Mouse (Mus musculus): ENCODE data around the gene Camk2n1. TPM values are rescaled to one million over a fixed set of nuclear protein-coding genes. Genes with fewer than 3 reads are reported as not detected.

Gene Camk2n1
- polyA plus RNA-seq, 1 experiment from 2014 or later, result 1.9 TPM

- no peak for ATAC-seq (ENCODE audit: low FRiP score, low read depth)
- Histone ChIP-seq H3K4me3 (no peak overlapping the region), H3K36me3 (no peaks in the 10 kb centered on the region), H3K9me3 (no peaks in the 10 kb centered on the region), H3K4me1 (peaks cover 14% of the 10 kb centered on the region), H3K27ac (no peak overlapping the region), H3K9ac (no peak overlapping the region), H3K4me2 (replicated peaks) (no peak overlapping the region), H3K27me3 (peaks cover 57% of the 10 kb centered on the region)
- WGBS, result 65% methylated on average over 12 of the region's 12 CpGs
Observed at GRCm38 (mm10) chr4:138449636-138450314, 4.3 kb upstream of the Camk2n1 start.

- H3K36me3 ChIP-seq, result no peaks in the 10 kb centered on the region
- peaks cover 78% of the 10 kb centered on the region for H3K27me3 ChIP-seq
- no peaks in the 10 kb centered on the region for H3K9me3 ChIP-seq
- no peak overlapping the region for H3K9ac ChIP-seq
- no peak overlapping the region for H3K4me2 ChIP-seq (replicated peaks)
- H3K4me1 ChIP-seq, result peaks cover 30% of the 10 kb centered on the region
- H3K27ac ChIP-seq, result no peak overlapping the region
- WGBS, result 26% methylated on average over 15 of the region's 15 CpGs
- ATAC-seq (ENCODE audit: low FRiP score, low read depth), result no peak
- no peak overlapping the region for H3K4me3 ChIP-seq
Observed at GRCm38 (mm10) chr4:138452306-138453096, 1.6 kb upstream of the Camk2n1 start.

GRCm38 (mm10) chr4:138453097-138453752, 889 bp upstream of the Camk2n1 start:
- 3% methylated on average over 19 of the region's 19 CpGs for WGBS
- peak overlapping the region; percentile 97 for H3K4me2 ChIP-seq (replicated peaks)
- 0 out of 2 replicates have a peak, but pooled peaks have one; percentile 10 for ATAC-seq (ENCODE audit: low FRiP score, low read depth)
- no peaks in the 10 kb centered on the region for H3K36me3 ChIP-seq
- peak overlapping the region; percentile 83 for H3K9ac ChIP-seq
- H3K9me3 ChIP-seq, result no peaks in the 10 kb centered on the region
- H3K4me1 ChIP-seq, result peaks cover 30% of the 10 kb centered on the region
- H3K4me3 ChIP-seq, result peak overlapping the region; percentile 77
- H3K27ac ChIP-seq, result no peak overlapping the region
- peaks cover 82% of the 10 kb centered on the region for H3K27me3 ChIP-seq

GRCm38 (mm10) chr4:138454571-138455140, 542 bp downstream of the Camk2n1 start:
- Histone ChIP-seq H3K4me1 (peaks cover 30% of the 10 kb centered on the region), H3K27me3 (peaks cover 79% of the 10 kb centered on the region), H3K4me3 (peak overlapping the region; percentile 77), H3K9ac (peak overlapping the region; percentile 83), H3K4me2 (replicated peaks) (peak overlapping the region; percentile 97), H3K9me3 (no peaks in the 10 kb centered on the region), H3K36me3 (no peaks in the 10 kb centered on the region), H3K27ac (peak overlapping the region; percentile 52; the same call in 1 of the 2 replicates)
- peak; percentile 6; the same call in 1 of the 2 replicates for ATAC-seq (ENCODE audit: low FRiP score, low read depth)
- WGBS, result under 1% methylated on average over 78 of the region's 78 CpGs

- Histone ChIP-seq H3K9me3 (no peaks in the 10 kb centered on the region), H3K27me3 (peaks cover 78% of the 10 kb centered on the region), H3K27ac (peak overlapping the region; percentile 52; the same call in 1 of the 2 replicates), H3K9ac (peak overlapping the region; percentile 83), H3K4me1 (peaks cover 30% of the 10 kb centered on the region), H3K36me3 (no peaks in the 10 kb centered on the region), H3K4me3 (peak overlapping the region; percentile 77), H3K4me2 (replicated peaks) (peak overlapping the region; percentile 97)
- ATAC-seq (ENCODE audit: low FRiP score, low read depth), result peak; percentile 24; the same call in 1 of the 2 replicates
- under 1% methylated on average over 58 of the region's 58 CpGs for WGBS
Observed at GRCm38 (mm10) chr4:138455141-138455955, 1.2 kb downstream of the Camk2n1 start.

GRCm38 (mm10) chr4:138455956-138456341, 1.8 kb downstream of the Camk2n1 start:
- ATAC-seq (ENCODE audit: low FRiP score, low read depth), result no peak
- 2% methylated on average over 16 of the region's 17 CpGs for WGBS

GRCm38 (mm10) chr4:138456536-138456935, 2.4 kb downstream of the Camk2n1 start:
- Histone ChIP-seq H3K4me3 (peak overlapping the region; percentile 77), H3K4me2 (replicated peaks) (peak overlapping the region; percentile 97), H3K9ac (peak overlapping the region; percentile 83), H3K9me3 (no peaks in the 10 kb centered on the region), H3K27ac (no peak overlapping the region), H3K36me3 (no peaks in the 10 kb centered on the region), H3K27me3 (peaks cover 74% of the 10 kb centered on the region), H3K4me1 (peaks cover 30% of the 10 kb centered on the region)
- no peak for ATAC-seq (ENCODE audit: low FRiP score, low read depth)
- 13% methylated on average over 6 of the region's 8 CpGs for WGBS

More at GRCm38 (mm10) chr4:138455956-138456341, 1.8 kb downstream of the Camk2n1 start:
- peak overlapping the region; percentile 97 for H3K4me2 ChIP-seq (replicated peaks)
- H3K9ac ChIP-seq, result peak overlapping the region; percentile 83
- H3K36me3 ChIP-seq, result no peaks in the 10 kb centered on the region
- H3K27me3 ChIP-seq, result peaks cover 77% of the 10 kb centered on the region
- H3K27ac ChIP-seq, result no peak overlapping the region; the same call in 1 of the 2 replicates
- H3K4me1 ChIP-seq, result peaks cover 30% of the 10 kb centered on the region
- peak overlapping the region; percentile 77 for H3K4me3 ChIP-seq
- H3K9me3 ChIP-seq, result no peaks in the 10 kb centered on the region

GRCm38 (mm10) chr4:138457091-138457490, 3.0 kb downstream of the Camk2n1 start:
- H3K4me1 ChIP-seq, result peaks cover 30% of the 10 kb centered on the region
- WGBS, result 58% methylated on average over 4 of the region's 4 CpGs
- no peaks in the 10 kb centered on the region for H3K9me3 ChIP-seq
- no peak overlapping the region for H3K9ac ChIP-seq
- no peaks in the 10 kb centered on the region for H3K36me3 ChIP-seq
- no peak for ATAC-seq (ENCODE audit: low FRiP score, low read depth)
- H3K4me2 ChIP-seq (replicated peaks), result no peak overlapping the region
- no peak overlapping the region for H3K27ac ChIP-seq
- H3K27me3 ChIP-seq, result peaks cover 72% of the 10 kb centered on the region
- H3K4me3 ChIP-seq, result no peak overlapping the region

- H3K27me3 ChIP-seq, result peaks cover 72% of the 10 kb centered on the region
- H3K9me3 ChIP-seq, result no peaks in the 10 kb centered on the region
- H3K27ac ChIP-seq, result no peak overlapping the region
- WGBS, result 77% methylated on average over 7 of the region's 7 CpGs
- H3K4me2 ChIP-seq (replicated peaks), result no peak overlapping the region
- ATAC-seq (ENCODE audit: low FRiP score, low read depth), result no peak
- no peaks in the 10 kb centered on the region for H3K36me3 ChIP-seq
- no peak overlapping the region for H3K9ac ChIP-seq
- H3K4me3 ChIP-seq, result no peak overlapping the region
- H3K4me1 ChIP-seq, result peaks cover 33% of the 10 kb centered on the region
Observed at GRCm38 (mm10) chr4:138458171-138458570, 4.1 kb downstream of the Camk2n1 start.

- Histone ChIP-seq H3K4me1 (peaks cover 33% of the 10 kb centered on the region), H3K36me3 (no peaks in the 10 kb centered on the region), H3K4me2 (replicated peaks) (no peak overlapping the region), H3K4me3 (no peak overlapping the region), H3K27me3 (peaks cover 70% of the 10 kb centered on the region), H3K9ac (no peak overlapping the region), H3K27ac (no peak overlapping the region), H3K9me3 (no peaks in the 10 kb centered on the region)
- no peak for ATAC-seq (ENCODE audit: low FRiP score, low read depth)
- WGBS, result 61% methylated on average over 5 of the region's 5 CpGs
Observed at GRCm38 (mm10) chr4:138458735-138459440, 4.8 kb downstream of the Camk2n1 start.

All from limb, embryonic 13.5 days (tissue).